Mouse (Mus musculus) limb, embryonic 12.5 days (tissue): ENCODE data around the gene Cav2. TPM values are rescaled to one million over a fixed set of nuclear protein-coding genes. Genes with fewer than 3 reads are reported as not detected.

Experiments
- ATAC-seq: fragments of 200-750 bp; cut with Nextera tagmentation; 2 replicates; pipeline ENCODE4 v1.8.0; 2017; ENCODE audit warnings: low read depth, moderate TSS enrichment; ENCODE audit not compliant: insufficient number of reproducible peaks, insufficient read depth, low FRiP score, low TSS enrichment
- H3K27ac ChIP-seq: fragments of 300-500 bp; sonication (generic); 2 replicates; pipeline ENCODE4 v1.5.1; 2016; ENCODE audit warnings: mild to moderate bottlenecking, moderate library complexity
- H3K27me3 ChIP-seq: fragments of 300-500 bp; sonication (generic); 2 replicates; pipeline ENCODE4 v1.6.1; 2016; ENCODE audit warnings: mild to moderate bottlenecking, moderate library complexity
- H3K36me3 ChIP-seq: fragments of 300-500 bp; sonication (generic); 2 replicates; pipeline ENCODE4 v1.6.1; 2016; ENCODE audit warnings: mild to moderate bottlenecking, moderate library complexity
- H3K4me1 ChIP-seq: fragments of 300-500 bp; sonication (generic); replicated peaks from 2 replicates; pipeline ENCODE4 v1.6.1; 2016
- H3K4me2 ChIP-seq: fragments of 300-500 bp; sonication (generic); 2 replicates; pipeline ENCODE4 v1.6.1; 2016; ENCODE audit warnings: mild to moderate bottlenecking, moderate library complexity
- H3K4me3 ChIP-seq: fragments of 300-500 bp; sonication (generic); replicated peaks from 2 replicates; pipeline ENCODE4 v1.5.1; 2016; ENCODE audit warnings: mild to moderate bottlenecking
- H3K9ac ChIP-seq: fragments of 300-500 bp; sonication (generic); replicated peaks from 2 replicates; pipeline ENCODE4 v1.6.1; 2016; ENCODE audit warnings: mild to moderate bottlenecking, moderate library complexity
- H3K9me3 ChIP-seq: fragments of 300-500 bp; sonication (generic); 2 replicates; pipeline ENCODE4 v1.6.1; 2016; ENCODE audit warnings: mild to moderate bottlenecking, moderate library complexity
- WGBS: fragments of 180-500 bp; shearing (Covaris S2); methylation state at CpG from one replicate; pipeline ENCODE4 v1.1.7; 2016; 5-methylcytosine and 5-hydroxymethylcytosine counted together
- polyA plus RNA-seq: library from polyadenylated mRNA; unstranded; fragments of >200 nt; fragmentation: Nextera tagmentation; extraction: Ambion mirVana; gene quantifications from 2 replicates; pipeline ENCODE4 v1.2.1, GENCODE M21; 2016

Cav2 gene
- polyA plus RNA-seq, 1 experiment from 2014 or later, result 7.7 TPM

DNA sequence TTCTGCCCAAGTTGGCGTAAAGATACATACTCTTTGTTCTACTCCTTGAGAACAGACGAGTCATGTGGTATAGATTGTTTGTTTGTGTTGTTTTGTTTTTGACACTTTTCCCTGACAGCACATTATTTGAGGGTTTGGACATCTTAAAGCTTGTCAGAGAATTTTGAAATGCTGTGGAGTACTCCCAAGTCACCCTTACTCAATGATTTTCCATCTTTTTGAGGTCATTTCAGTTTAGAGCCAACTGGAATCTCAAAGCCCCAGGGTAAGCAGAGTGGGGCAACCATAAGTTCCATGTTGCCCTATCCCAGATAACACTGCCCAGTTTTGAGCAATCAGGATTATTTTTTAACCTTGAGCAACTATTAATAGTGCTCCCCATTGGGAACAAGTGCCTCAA is 33.3 kb downstream of the Cav2 start:
- Histone ChIP-seq H3K9me3 (no peaks in the 10 kb centered on the region), H3K4me3 (no peak overlapping the region), H3K4me2 (no peak overlapping the region), H3K27ac (no peak overlapping the region), H3K27me3 (peaks cover 7% of the 10 kb centered on the region), H3K9ac (no peak overlapping the region), H3K36me3 (no peaks in the 10 kb centered on the region), H3K4me1 (peaks cover 11% of the 10 kb centered on the region; the same call in 1 of the 2 replicates)
- no peak for ATAC-seq
- 88% methylated on average over 2 of the region's 2 CpGs for WGBS

DNA sequence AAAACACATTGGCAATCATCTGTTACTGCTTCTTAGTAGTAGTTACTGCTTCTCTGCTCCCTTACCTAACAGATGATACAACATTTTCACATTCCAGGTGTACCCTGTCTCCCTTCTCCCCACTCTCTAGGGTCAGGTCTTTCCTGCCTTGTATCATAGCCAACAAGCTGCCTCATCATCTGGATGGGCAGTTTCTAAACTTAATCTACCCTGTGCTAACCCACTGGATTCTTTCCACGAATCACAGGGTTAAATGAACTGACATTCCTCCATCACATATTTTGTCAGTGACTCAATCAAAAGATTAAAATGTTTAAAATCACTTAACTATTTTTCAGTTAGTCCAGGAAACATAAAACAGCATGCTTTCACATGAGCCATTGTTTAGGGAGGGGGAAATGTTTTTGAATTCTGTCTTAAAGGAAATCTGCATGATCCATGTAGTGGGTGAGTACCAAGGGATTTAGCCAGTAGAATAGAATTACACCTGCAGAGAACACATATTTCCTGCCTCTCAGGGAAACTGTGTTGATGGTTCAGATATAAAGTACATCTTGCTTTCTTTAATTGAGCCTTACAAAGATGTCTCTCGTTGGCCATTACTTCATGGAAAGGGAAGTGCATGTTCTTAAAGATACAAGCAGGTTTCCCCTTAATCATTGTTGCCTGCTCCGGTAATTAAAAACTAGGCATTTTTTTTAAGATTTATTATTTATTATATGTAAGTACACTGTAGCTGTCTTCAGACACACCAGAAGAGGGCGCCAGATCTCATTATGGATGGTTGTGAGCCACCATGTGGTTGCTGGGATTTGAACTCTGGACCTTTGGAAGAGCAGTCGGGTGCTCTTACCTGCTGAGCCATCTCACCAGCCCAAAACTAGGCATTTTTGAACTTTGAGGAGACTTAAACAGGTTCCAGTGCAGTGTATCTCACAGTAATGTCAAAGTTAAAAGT is 34.0 kb downstream of the Cav2 start:
- Histone ChIP-seq H3K27ac (no peak overlapping the region), H3K36me3 (no peaks in the 10 kb centered on the region), H3K4me2 (no peak overlapping the region), H3K4me3 (no peak overlapping the region), H3K9me3 (no peaks in the 10 kb centered on the region), H3K4me1 (peaks cover 11% of the 10 kb centered on the region; the same call in 1 of the 2 replicates), H3K27me3 (peaks cover under 1% of the 10 kb centered on the region; the same call in 1 of the 2 replicates), H3K9ac (no peak overlapping the region)
- 80% methylated on average over 5 of the region's 5 CpGs for WGBS
- no peak for ATAC-seq

DNA sequence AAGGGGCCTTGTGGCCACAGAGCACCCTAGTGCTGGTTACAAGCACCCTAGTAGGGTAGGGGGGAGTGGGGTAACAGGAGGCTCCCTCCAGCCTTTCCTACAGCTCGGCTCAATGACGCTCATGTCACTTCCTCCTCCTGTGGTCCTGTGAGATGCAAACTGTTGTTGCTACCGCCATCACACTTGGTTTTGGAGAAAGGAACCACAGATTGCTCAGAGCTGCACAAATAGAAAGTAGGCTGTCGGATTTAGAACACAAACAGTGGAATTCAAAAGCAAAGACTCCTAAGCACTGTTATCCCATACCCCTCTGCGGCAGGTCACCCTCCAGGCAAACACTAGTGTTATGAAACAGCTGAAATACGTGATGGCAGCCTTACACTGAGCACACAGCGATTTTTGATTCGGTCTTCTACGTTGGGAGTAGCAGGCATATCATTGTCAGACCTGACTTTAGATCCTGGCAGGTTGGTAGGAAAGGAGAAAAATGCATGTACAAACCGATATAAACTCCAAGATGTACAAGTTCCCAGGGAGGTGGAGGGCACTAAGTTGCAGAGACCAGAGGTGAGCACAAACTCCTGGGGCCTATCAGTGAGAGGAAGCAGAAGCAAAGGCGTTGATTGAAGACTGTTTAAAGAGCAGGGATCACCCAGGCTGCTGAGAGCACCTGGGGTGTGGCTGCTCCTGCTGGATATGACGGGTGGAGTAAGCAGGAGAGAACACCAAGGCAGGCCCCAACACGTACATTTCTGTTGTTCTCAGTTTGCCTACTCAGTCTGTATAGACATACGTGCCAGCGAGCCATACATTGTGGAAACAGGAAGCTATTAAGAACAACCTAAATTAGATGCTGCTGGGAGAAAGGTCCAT is 35.5 kb downstream of the Cav2 start:
- WGBS, result 66% methylated on average over 15 of the region's 15 CpGs
- Histone ChIP-seq H3K9me3 (no peaks in the 10 kb centered on the region), H3K4me2 (no peak overlapping the region), H3K4me3 (no peak overlapping the region), H3K27ac (no peak overlapping the region; the same call in 1 of the 2 replicates), H3K27me3 (no peaks in the 10 kb centered on the region), H3K4me1 (peaks cover 11% of the 10 kb centered on the region; the same call in 1 of the 2 replicates), H3K36me3 (no peaks in the 10 kb centered on the region), H3K9ac (no peak overlapping the region)
- no peak for ATAC-seq

GRCm38 (mm10) chr6:17317167-17317524 is 36.2 kb downstream of the Cav2 start:
- H3K4me1 ChIP-seq, result peaks cover 11% of the 10 kb centered on the region; the same call in 1 of the 2 replicates
- no peak for ATAC-seq
- H3K4me2 ChIP-seq, result no peak overlapping the region
- WGBS, result 36% methylated on average over 1 of the region's 1 CpGs
- no peak overlapping the region for H3K4me3 ChIP-seq
- H3K9me3 ChIP-seq, result no peaks in the 10 kb centered on the region
- H3K27me3 ChIP-seq, result no peaks in the 10 kb centered on the region
- no peak overlapping the region for H3K27ac ChIP-seq
- no peak overlapping the region for H3K9ac ChIP-seq
- no peaks in the 10 kb centered on the region for H3K36me3 ChIP-seq

- no peaks in the 10 kb centered on the region for H3K36me3 ChIP-seq
- WGBS, result 75% methylated on average over 1 of the region's 1 CpGs
- H3K9me3 ChIP-seq, result no peaks in the 10 kb centered on the region
- no peak overlapping the region for H3K27ac ChIP-seq
- H3K4me3 ChIP-seq, result no peak overlapping the region
- ATAC-seq, result no peak
- no peaks in the 10 kb centered on the region for H3K27me3 ChIP-seq
- no peak overlapping the region for H3K4me2 ChIP-seq
- H3K9ac ChIP-seq, result no peak overlapping the region
- H3K4me1 ChIP-seq, result peaks cover 11% of the 10 kb centered on the region; the same call in 1 of the 2 replicates
Observed at GRCm38 (mm10) chr6:17317944-17318343, 37.0 kb downstream of the Cav2 start.

- WGBS, result 64% methylated on average over 6 of the region's 6 CpGs
- Histone ChIP-seq H3K27me3 (no peaks in the 10 kb centered on the region), H3K27ac (no peak overlapping the region), H3K4me2 (no peak overlapping the region), H3K9ac (no peak overlapping the region), H3K9me3 (no peaks in the 10 kb centered on the region), H3K4me1 (peaks cover 12% of the 10 kb centered on the region; the same call in 1 of the 2 replicates), H3K36me3 (no peaks in the 10 kb centered on the region), H3K4me3 (no peak overlapping the region)
- ATAC-seq, result no peak
Observed at GRCm38 (mm10) chr6:17321976-17322375, 41.0 kb downstream of the Cav2 start.

DNA sequence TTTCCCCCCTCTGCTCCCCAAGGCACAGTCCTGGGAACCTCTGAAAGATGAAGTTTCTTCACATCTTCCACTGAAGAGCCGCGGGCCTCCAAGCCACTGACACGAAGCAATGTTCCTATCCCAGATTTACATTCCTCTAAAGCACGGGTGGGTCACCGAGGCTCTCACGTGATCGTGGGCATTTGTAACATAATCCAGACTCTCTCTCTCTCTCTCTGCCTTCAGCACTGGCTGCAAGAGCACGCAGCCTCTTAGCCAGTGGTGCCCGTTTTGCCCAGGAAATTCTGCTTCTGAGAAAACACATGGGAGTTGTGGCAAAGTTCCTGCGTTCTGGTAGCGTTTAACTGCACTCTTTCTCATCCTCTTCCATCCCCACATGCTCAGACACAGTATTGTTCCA is 46.2 kb downstream of the Cav2 start:
- H3K27me3 ChIP-seq, result no peaks in the 10 kb centered on the region
- WGBS, result 51% methylated on average over 11 of the region's 11 CpGs
- H3K9ac ChIP-seq, result no peak overlapping the region
- no peak for ATAC-seq
- no peaks in the 10 kb centered on the region for H3K36me3 ChIP-seq
- H3K9me3 ChIP-seq, result no peaks in the 10 kb centered on the region
- H3K4me3 ChIP-seq, result no peak overlapping the region; the same call in 1 of the 2 replicates
- H3K4me1 ChIP-seq, result 0 out of 2 replicates have a peak, but pooled peaks cover 9% of the 10 kb centered on the region
- peak overlapping the region; percentile 42 for H3K4me2 ChIP-seq
- no peak overlapping the region for H3K27ac ChIP-seq

- ATAC-seq, result no peak
- 87% methylated on average over 3 of the region's 3 CpGs for WGBS
- no peak overlapping the region for H3K27ac ChIP-seq
Observed at GRCm38 (mm10) chr6:17329801-17330200, 48.8 kb downstream of the Cav2 start.

DNA sequence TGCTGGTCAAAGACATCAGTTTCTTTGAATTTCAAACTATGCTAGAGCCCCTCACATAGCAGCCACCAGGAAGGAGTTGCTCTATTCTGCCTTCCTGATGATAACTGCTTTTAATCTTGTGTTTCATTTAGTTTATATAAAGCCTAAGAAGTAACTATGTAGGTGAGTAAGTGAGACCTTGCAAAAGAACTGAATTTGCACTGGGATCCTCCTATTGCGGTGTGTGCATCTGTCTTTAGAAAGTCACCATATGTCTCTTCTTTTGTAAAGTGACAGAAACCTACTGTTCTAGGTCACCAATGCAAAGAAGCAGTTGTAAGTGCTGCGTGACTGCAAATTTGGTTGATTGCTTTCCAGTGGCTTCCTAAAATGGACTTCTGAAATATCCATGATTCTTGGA is 56.7 kb downstream of the Cav2 start:
- Histone ChIP-seq H3K36me3 (no peaks in the 10 kb centered on the region), H3K27ac (no peak overlapping the region), H3K4me1 (no peaks in the 10 kb centered on the region), H3K9me3 (no peaks in the 10 kb centered on the region), H3K9ac (no peak overlapping the region), H3K4me2 (no peak overlapping the region), H3K4me3 (no peak overlapping the region), H3K27me3 (no peaks in the 10 kb centered on the region)
- no peak for ATAC-seq
- WGBS, result 87% methylated on average over 2 of the region's 2 CpGs

More at GRCm38 (mm10) chr6:17329801-17330200, 48.8 kb downstream of the Cav2 start:
- H3K27me3 ChIP-seq, result no peaks in the 10 kb centered on the region
- H3K36me3 ChIP-seq, result no peaks in the 10 kb centered on the region
- no peak overlapping the region for H3K9ac ChIP-seq
- H3K4me3 ChIP-seq, result no peak overlapping the region
- H3K9me3 ChIP-seq, result no peaks in the 10 kb centered on the region
- 0 out of 2 replicates have a peak, but pooled peaks cover 9% of the 10 kb centered on the region for H3K4me1 ChIP-seq
- no peak overlapping the region for H3K4me2 ChIP-seq
